Comparison of ENCODE assay signal across 18 mouse cellular contexts in the genomic region with DNA sequence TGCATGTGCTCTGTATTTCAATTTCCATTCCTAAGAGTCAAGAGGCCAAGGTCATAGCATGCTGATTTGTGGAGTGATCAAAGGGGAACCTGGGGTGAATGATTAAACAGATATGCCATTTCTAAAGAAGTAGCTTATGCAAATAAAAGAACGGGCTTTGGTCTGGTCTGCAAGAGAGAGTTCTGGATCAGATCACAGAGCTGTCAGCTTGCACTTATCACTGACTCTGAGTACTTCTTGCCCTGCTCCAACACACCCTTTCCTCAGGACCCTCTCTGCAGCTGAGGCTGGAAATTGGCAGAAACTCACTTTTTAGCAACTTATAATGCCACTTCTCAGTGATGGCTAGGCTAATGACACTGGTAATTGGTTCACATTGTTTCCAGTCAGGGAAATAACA.
DNase-seq lines count a peak whose midpoint lies in the region; ATAC-seq lines count a peak whose summit lies in the region.
"Had no signal": no experiment of that assay in that cellular context is flagged by ENCODE, and none has a peak within 500 bp of the region (broad histone marks: within the 10 kb centered on the region; RNA-seq: fewer than 3 reads in every experiment).

No protein-coding gene starts in this region.

- no peak for DNase-seq in kidney, adult 11 months
- peak; percentile 32 for DNase-seq in ZHBTc4 (ENCODE audit: low read depth, low spot score)
- no peak for DNase-seq in liver, embryonic 13.5 days
- DNase-seq in adrenal gland, postnatal 4 days (ENCODE audit: low spot score in 2 of 2): no peak
- DNase-seq: cerebellum, adult 9-11 months; gastrocnemius, postnatal 36 days; lung, postnatal 4 days; thymus, postnatal 14 days had no signal

- no peaks in the 10 kb centered on the region for H3K9me3 ChIP-seq in kidney, embryonic 15.5 days (replicated peaks)
- no peaks in the 10 kb centered on the region for H3K9me3 ChIP-seq in forebrain, embryonic 12.5 days
- H3K9me3 ChIP-seq in liver, embryonic 13.5 days (replicated peaks): no peaks in the 10 kb centered on the region
- H3K9me3 ChIP-seq: embryonic facial prominence, embryonic 12.5 days; heart, embryonic 15.5 days; limb, embryonic 15.5 days; neural tube, embryonic 13.5 days; stomach, embryonic 15.5 days had no signal

- H3K27me3 ChIP-seq in kidney, embryonic 15.5 days: no peaks in the 10 kb centered on the region
- H3K27me3 ChIP-seq in forebrain, embryonic 12.5 days: no peaks in the 10 kb centered on the region
- no peaks in the 10 kb centered on the region for H3K27me3 ChIP-seq in liver, embryonic 13.5 days
- H3K27me3 ChIP-seq: embryonic facial prominence, embryonic 12.5 days; heart, embryonic 15.5 days; limb, embryonic 15.5 days; neural tube, embryonic 13.5 days; stomach, embryonic 15.5 days had no signal

- H3K9ac ChIP-seq in kidney, embryonic 15.5 days: no peak overlapping the region
- no peak overlapping the region for H3K9ac ChIP-seq in forebrain, embryonic 12.5 days
- no peak overlapping the region for H3K9ac ChIP-seq in liver, embryonic 13.5 days
- H3K9ac ChIP-seq: embryonic facial prominence, embryonic 12.5 days; heart, embryonic 15.5 days; hindbrain, embryonic 14.5 days; limb, embryonic 15.5 days; neural tube, embryonic 13.5 days; stomach, embryonic 15.5 days had no signal

- no peak overlapping the region for H3K4me2 ChIP-seq in kidney, embryonic 15.5 days
- H3K4me2 ChIP-seq in forebrain, embryonic 12.5 days: no peak overlapping the region
- H3K4me2 ChIP-seq in liver, embryonic 13.5 days: no peak overlapping the region
- H3K4me2 ChIP-seq: embryonic facial prominence, embryonic 12.5 days; heart, embryonic 15.5 days; hindbrain, embryonic 14.5 days; limb, embryonic 15.5 days; neural tube, embryonic 13.5 days; stomach, embryonic 15.5 days had no signal

- no peak overlapping the region for H3K4me3 ChIP-seq in kidney, embryonic 15.5 days (replicated peaks)
- no peak overlapping the region for H3K4me3 ChIP-seq in forebrain, embryonic 12.5 days (replicated peaks)
- no peak overlapping the region for H3K4me3 ChIP-seq in liver, embryonic 13.5 days (replicated peaks)
- H3K4me3 ChIP-seq: embryonic facial prominence, embryonic 12.5 days; heart, embryonic 15.5 days; limb, embryonic 15.5 days; neural tube, embryonic 13.5 days; stomach, embryonic 15.5 days had no signal

- WGBS in kidney, embryonic 15.5 days: 15% methylated on average over 1 of the region's 1 CpGs
- WGBS in forebrain, embryonic 12.5 days: 10% methylated on average over 1 of the region's 1 CpGs
- 23% methylated on average over 1 of the region's 1 CpGs for WGBS in liver, embryonic 13.5 days (ENCODE audit: insufficient replicate concordance)

- H3K4me1 ChIP-seq in kidney, embryonic 15.5 days: no peaks in the 10 kb centered on the region
- peaks cover 7% of the 10 kb centered on the region; the same call in 1 of the 2 replicates for H3K4me1 ChIP-seq in forebrain, embryonic 12.5 days
- H3K4me1 ChIP-seq in liver, embryonic 13.5 days (replicated peaks): no peaks in the 10 kb centered on the region
- H3K4me1 ChIP-seq: embryonic facial prominence, embryonic 12.5 days; limb, embryonic 15.5 days; neural tube, embryonic 13.5 days; stomach, embryonic 15.5 days had no signal

- peak; percentile 25; the same call in 1 of the 2 replicates for ATAC-seq in kidney, embryonic 15.5 days (replicated peaks; ENCODE audit: low FRiP score)
- peak; percentile 28; the same call in 1 of the 2 replicates for ATAC-seq in forebrain, embryonic 12.5 days (ENCODE audit: low FRiP score)
- ATAC-seq in liver, embryonic 13.5 days (ENCODE audit: low read depth): peak; percentile 71
- ATAC-seq in CD4-positive, CD25-positive, alpha-beta regulatory T cell, adult 4 months: no peak
- ATAC-seq in erythroblast, adult 5-6 weeks (replicated peaks; ENCODE audit: low FRiP score, poor library complexity, severe bottlenecking): no peak

- no peak overlapping the region for H3K27ac ChIP-seq in kidney, embryonic 15.5 days
- H3K27ac ChIP-seq in forebrain, embryonic 12.5 days: no peak overlapping the region
- no peak overlapping the region for H3K27ac ChIP-seq in liver, embryonic 13.5 days
- H3K27ac ChIP-seq: embryonic facial prominence, embryonic 12.5 days; heart, embryonic 15.5 days; hindbrain, embryonic 14.5 days; limb, embryonic 15.5 days; neural tube, embryonic 13.5 days; stomach, embryonic 15.5 days had no signal

- no peaks in the 10 kb centered on the region for H3K36me3 ChIP-seq in kidney, embryonic 15.5 days
- no peaks in the 10 kb centered on the region for H3K36me3 ChIP-seq in forebrain, embryonic 12.5 days (replicated peaks)
- H3K36me3 ChIP-seq in liver, embryonic 13.5 days: no peaks in the 10 kb centered on the region
- H3K36me3 ChIP-seq: embryonic facial prominence, embryonic 12.5 days; heart, embryonic 15.5 days; limb, embryonic 15.5 days; neural tube, embryonic 13.5 days; stomach, embryonic 15.5 days had no signal

Comparison
In these comparisons a context has a peak if more than half of its experiments do, and no peak if none do; other contexts are left out.
1. ATAC-seq: peak in kidney, embryonic 15.5 days (single experiment), forebrain, embryonic 12.5 days (single experiment) and liver, embryonic 13.5 days (single experiment); none in CD4-positive, CD25-positive, alpha-beta regulatory T cell, adult 4 months (single experiment) and erythroblast, adult 5-6 weeks (single experiment).